Mouse (Mus musculus): ENCODE results near the gene Slc5a11. TPM values are rescaled to one million over a fixed set of nuclear protein-coding genes. Genes with fewer than 3 reads are reported as not detected.

The Slc5a11 gene
- polyA plus RNA-seq, 1 experiment from 2014 or later: 0.37 TPM

DNA sequence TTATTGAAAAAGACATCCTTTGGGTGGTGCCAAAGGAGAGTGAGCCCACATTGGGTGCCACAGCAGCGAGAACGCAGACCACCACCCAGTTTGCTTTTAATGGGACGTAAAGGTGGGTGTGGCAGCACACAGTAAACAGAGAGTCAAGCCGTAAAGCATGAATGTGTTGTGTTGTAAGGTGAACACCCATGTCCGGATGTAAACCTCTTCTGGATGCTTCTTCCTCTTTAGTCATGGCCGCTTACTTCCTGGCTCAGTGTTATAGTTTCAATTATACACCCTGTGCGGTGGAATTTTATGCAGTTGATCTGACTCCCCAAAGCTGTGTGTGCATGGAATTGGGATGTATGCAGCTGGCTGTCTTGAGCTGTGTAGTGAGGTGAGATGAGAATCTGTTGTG lies 27.7 kb downstream of the Slc5a11 start:
- no peak overlapping the region for H3K9ac ChIP-seq
- H3K27me3 ChIP-seq: no peaks in the 10 kb centered on the region
- no peak for ATAC-seq (ENCODE audit: insufficient number of reproducible peaks, low FRiP score, low TSS enrichment, low read depth)
- H3K4me1 ChIP-seq: no peaks in the 10 kb centered on the region
- no peaks in the 10 kb centered on the region for H3K9me3 ChIP-seq (replicated peaks)
- no peak overlapping the region for H3K27ac ChIP-seq (replicated peaks)
- H3K4me3 ChIP-seq (replicated peaks): no peak overlapping the region
- WGBS: 84% methylated on average over 7 of the region's 7 CpGs
- no peaks in the 10 kb centered on the region for H3K36me3 ChIP-seq
- H3K4me2 ChIP-seq (replicated peaks): no peak overlapping the region

DNA sequence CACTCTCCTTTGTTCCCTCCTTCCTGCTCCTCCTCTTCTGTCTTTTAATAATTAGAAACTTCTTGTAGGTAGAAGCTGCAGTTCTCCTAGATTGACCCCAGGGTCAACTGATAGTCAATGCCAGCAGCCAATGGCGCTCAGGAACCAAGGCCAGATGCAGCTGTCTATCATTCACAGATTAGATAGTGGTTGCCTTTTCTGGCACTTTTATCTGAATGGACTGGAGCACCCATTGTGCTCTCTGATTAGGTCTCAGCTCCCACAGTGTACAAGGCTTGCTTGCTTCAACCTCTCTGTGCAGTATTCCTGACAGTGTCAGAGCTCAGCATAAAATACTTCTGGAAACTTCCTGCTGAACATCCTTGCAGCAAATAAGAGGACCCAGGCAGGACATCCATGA lies 30.3 kb downstream of the Slc5a11 start:
- Histone ChIP-seq H3K36me3 (no peaks in the 10 kb centered on the region), H3K4me2 (replicated peaks) (no peak overlapping the region), H3K4me1 (no peaks in the 10 kb centered on the region), H3K9me3 (replicated peaks) (no peaks in the 10 kb centered on the region), H3K27me3 (no peaks in the 10 kb centered on the region), H3K4me3 (replicated peaks) (no peak overlapping the region), H3K27ac (replicated peaks) (no peak overlapping the region), H3K9ac (no peak overlapping the region)
- WGBS: 74% methylated on average over 1 of the region's 1 CpGs
- no peak for ATAC-seq (ENCODE audit: insufficient number of reproducible peaks, low FRiP score, low TSS enrichment, low read depth)

DNA sequence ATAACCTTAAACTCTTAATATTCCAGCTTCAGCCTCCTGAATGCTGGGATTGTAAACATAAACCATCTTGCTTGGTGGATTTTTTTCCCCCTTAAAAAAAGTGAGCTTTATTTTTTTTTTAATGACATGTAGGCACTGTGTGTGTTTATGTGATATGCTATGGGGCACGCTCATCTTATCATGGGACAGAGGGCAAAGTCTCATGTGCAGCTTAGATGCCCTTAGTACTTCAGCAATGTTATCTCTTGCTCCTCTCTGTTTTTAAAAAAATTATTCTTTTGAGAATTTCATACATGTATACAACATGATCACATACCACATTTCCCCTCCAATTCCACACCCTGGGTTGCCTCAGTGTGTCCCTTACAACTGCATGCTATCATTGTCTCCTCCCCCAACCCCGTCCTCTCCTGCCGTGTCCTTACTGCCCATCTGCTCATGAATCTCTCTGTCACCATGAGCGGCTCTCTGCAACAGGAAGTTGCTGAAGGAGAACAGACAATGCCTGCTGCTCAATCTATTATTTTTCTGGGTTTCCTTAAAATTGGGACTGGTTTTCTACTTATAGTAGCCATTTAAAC lies 32.0 kb downstream of the Slc5a11 start:
- Histone ChIP-seq H3K4me1 (no peaks in the 10 kb centered on the region), H3K36me3 (no peaks in the 10 kb centered on the region), H3K4me3 (replicated peaks) (no peak overlapping the region), H3K27me3 (no peaks in the 10 kb centered on the region), H3K9ac (no peak overlapping the region), H3K9me3 (replicated peaks) (no peaks in the 10 kb centered on the region), H3K4me2 (replicated peaks) (no peak overlapping the region), H3K27ac (replicated peaks) (no peak overlapping the region)
- no peak for ATAC-seq (ENCODE audit: insufficient number of reproducible peaks, low FRiP score, low TSS enrichment, low read depth)
- 72% methylated on average over 4 of the region's 4 CpGs for WGBS

DNA sequence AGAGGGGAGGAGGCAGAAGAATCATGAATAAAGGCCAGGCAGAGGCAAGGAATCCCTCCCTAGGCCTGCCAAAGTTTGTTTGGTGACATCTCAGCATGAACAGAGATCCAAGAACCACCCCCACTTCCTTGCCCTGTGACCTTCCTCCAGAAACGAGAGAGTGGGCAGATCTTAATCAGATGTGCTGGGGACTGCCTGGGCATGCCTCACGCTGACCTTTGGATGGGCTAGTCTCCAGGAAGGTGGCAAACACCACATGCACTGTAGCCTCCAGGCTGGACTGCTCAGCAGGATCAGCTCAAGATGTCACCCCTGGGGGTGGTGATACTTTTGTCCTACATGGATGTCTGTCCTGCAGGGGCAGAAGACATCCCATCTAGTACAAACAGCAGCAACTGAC lies 33.6 kb downstream of the Slc5a11 start:
- Histone ChIP-seq H3K4me1 (no peaks in the 10 kb centered on the region), H3K27ac (replicated peaks) (no peak overlapping the region), H3K9ac (no peak overlapping the region), H3K4me3 (replicated peaks) (no peak overlapping the region), H3K36me3 (no peaks in the 10 kb centered on the region), H3K4me2 (replicated peaks) (no peak overlapping the region), H3K9me3 (replicated peaks) (no peaks in the 10 kb centered on the region), H3K27me3 (no peaks in the 10 kb centered on the region)
- no peak for ATAC-seq (ENCODE audit: insufficient number of reproducible peaks, low FRiP score, low TSS enrichment, low read depth)
- WGBS: 42% methylated on average over 2 of the region's 2 CpGs

DNA sequence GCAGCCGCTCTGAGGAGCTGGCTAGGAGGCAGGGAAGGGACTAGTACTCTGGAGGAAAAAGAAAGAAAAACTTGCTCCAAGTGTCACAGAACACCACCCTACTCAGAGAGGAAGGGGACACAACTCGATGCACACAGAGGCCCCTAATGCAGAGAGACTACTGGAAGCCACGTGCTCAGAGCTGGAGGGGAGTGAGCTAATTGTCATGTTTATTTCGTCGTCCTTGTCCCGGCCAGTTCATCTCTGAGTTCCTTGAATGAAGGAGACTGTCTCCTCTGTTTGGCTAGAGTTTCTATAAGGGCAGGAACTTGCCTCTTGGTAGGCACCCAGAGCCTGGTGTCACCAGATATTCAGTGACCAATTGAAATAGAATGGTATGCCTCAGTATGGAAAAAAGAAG lies 36.8 kb downstream of the Slc5a11 start:
- no peak for ATAC-seq (ENCODE audit: insufficient number of reproducible peaks, low FRiP score, low TSS enrichment, low read depth)
- Histone ChIP-seq H3K4me2 (replicated peaks) (no peak overlapping the region), H3K27me3 (no peaks in the 10 kb centered on the region)

DNA sequence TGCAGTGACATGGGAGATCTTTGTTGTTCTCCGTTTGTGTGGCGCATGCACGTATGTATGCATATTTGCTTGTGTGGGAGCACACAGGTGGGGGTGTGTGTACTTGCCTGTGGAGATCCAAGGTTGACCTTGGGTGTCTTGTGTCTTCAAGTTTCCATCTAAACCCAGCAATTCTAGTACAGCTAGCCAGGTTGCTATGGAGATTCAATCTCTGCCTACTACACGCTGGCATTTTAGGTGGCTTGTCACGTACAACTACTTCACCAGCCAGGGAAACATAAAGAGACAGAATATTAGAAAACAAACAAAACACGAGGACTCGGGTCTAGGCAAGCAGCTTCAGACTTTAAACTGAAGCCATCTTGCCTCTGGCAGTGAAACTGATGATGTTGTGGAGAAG lies 38.8 kb downstream of the Slc5a11 start:
- whole genome bisulfite sequencing: 77% methylated on average over 7 of the region's 7 CpGs
- Histone ChIP-seq H3K27me3 (no peaks in the 10 kb centered on the region), H3K9me3 (replicated peaks) (no peaks in the 10 kb centered on the region), H3K36me3 (no peaks in the 10 kb centered on the region), H3K27ac (replicated peaks) (no peak overlapping the region), H3K4me1 (no peaks in the 10 kb centered on the region), H3K9ac (no peak overlapping the region), H3K4me3 (replicated peaks) (no peak overlapping the region), H3K4me2 (replicated peaks) (no peak overlapping the region)
- ATAC-seq (ENCODE audit: insufficient number of reproducible peaks, low FRiP score, low TSS enrichment, low read depth): no peak

More for the DNA sequence above, 36.8 kb downstream of the Slc5a11 start:
- WGBS: 59% methylated on average over 6 of the region's 6 CpGs
- Histone ChIP-seq H3K4me1 (no peaks in the 10 kb centered on the region), H3K27ac (replicated peaks) (no peak overlapping the region), H3K36me3 (no peaks in the 10 kb centered on the region), H3K4me3 (replicated peaks) (no peak overlapping the region), H3K9ac (no peak overlapping the region), H3K9me3 (replicated peaks) (no peaks in the 10 kb centered on the region)

DNA sequence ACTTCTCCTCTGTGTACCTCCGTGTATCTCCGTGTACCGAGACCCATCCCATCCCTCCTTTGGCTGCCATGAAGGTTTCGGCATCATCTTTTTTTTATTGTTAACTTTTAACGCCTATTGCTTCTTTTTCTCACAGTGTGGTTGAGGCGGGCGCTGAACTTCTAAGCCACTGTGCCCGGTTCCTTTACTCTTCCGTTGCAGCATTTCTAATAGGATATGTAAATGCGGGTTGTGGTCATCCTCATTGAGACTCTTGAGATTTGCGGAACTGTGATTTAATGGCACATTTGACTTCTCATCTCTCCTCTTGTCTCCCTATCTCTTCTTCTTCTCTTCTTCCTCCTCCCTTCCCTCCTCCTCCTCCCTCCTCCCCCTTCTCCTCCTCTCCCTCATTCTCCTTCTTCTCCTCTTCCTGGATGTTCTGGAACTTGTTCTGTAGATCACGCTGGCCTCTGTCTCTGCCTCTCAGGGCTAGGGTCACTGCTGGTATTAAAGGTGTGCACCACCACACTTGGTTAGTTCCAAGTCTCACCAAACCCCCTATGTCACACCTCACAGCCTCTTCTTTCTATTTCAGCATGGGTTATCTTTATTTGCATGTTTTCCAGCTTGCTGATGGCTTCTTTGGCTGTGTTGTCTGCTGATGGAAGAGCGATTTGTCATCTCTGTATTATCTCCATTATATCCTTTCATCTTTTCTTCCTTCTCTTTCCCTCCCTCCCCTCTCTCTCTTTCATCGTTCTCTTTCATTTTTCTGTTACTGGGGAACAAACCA lies 39.8 kb downstream of the Slc5a11 start:
- no peak overlapping the region for H3K9ac ChIP-seq
- H3K27ac ChIP-seq (replicated peaks): no peak overlapping the region
- no peak overlapping the region for H3K4me2 ChIP-seq (replicated peaks)
- H3K9me3 ChIP-seq (replicated peaks): no peaks in the 10 kb centered on the region
- H3K27me3 ChIP-seq: no peaks in the 10 kb centered on the region
- no peak for ATAC-seq (ENCODE audit: insufficient number of reproducible peaks, low FRiP score, low TSS enrichment, low read depth)
- no peak overlapping the region for H3K4me3 ChIP-seq (replicated peaks)
- WGBS: 90% methylated on average over 14 of the region's 14 CpGs
- H3K4me1 ChIP-seq: no peaks in the 10 kb centered on the region
- H3K36me3 ChIP-seq: no peaks in the 10 kb centered on the region

DNA sequence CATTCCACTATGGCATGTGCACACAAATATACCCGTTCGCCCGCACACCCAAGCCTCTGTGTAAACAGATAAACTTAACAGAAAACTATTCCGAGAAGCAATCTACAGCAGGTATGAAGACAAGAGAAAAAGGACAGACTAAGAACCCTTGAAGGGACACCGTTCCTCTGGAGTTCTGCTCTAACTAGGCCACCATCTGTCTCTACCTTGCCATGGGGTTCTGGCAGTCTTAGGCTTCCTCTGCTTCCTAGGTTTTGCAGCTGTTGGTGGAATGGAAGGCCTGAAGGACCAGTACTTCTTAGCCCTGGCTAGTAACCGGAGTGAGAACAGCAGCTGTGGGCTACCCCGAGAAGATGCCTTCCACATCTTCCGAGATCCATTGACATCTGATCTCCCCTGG lies 43.5 kb downstream of the Slc5a11 start:
- H3K4me2 ChIP-seq (replicated peaks): no peak overlapping the region
- ATAC-seq (ENCODE audit: insufficient number of reproducible peaks, low FRiP score, low TSS enrichment, low read depth): no peak
- WGBS: 89% methylated on average over 8 of the region's 8 CpGs
- H3K9ac ChIP-seq: no peak overlapping the region
- no peaks in the 10 kb centered on the region for H3K27me3 ChIP-seq
- H3K4me1 ChIP-seq: no peaks in the 10 kb centered on the region
- no peak overlapping the region for H3K27ac ChIP-seq (replicated peaks)
- no peaks in the 10 kb centered on the region for H3K36me3 ChIP-seq
- no peaks in the 10 kb centered on the region for H3K9me3 ChIP-seq (replicated peaks)
- H3K4me3 ChIP-seq (replicated peaks): no peak overlapping the region

DNA sequence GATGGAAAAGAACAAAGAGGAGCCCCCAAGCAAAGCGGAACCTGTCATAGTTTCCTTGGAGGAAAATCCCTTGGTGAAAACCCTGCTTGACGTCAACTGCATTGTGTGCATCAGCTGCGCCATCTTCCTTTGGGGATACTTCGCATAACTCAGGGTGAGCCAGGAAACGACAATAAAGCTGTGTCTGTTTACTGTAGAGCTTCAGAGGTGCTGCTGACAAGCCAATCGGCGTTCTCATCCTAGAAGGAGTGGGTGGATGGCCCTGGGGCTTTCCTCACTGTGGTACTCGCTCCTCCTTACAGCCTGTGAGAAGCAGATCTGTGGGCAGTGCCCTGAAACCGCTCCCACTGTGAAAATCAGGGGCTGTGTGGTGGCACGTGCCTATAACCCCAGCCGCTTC lies 58.5 kb downstream of the Slc5a11 start:
- no peak overlapping the region for H3K4me2 ChIP-seq (replicated peaks)
- H3K9ac ChIP-seq: no peak overlapping the region
- H3K27ac ChIP-seq (replicated peaks): no peak overlapping the region
- no peaks in the 10 kb centered on the region for H3K36me3 ChIP-seq
- H3K4me1 ChIP-seq: no peaks in the 10 kb centered on the region
- no peaks in the 10 kb centered on the region for H3K9me3 ChIP-seq (replicated peaks)
- no peak for ATAC-seq (ENCODE audit: insufficient number of reproducible peaks, low FRiP score, low TSS enrichment, low read depth)
- H3K27me3 ChIP-seq: no peaks in the 10 kb centered on the region
- WGBS: 53% methylated on average over 11 of the region's 11 CpGs
- no peak overlapping the region for H3K4me3 ChIP-seq (replicated peaks)

DNA sequence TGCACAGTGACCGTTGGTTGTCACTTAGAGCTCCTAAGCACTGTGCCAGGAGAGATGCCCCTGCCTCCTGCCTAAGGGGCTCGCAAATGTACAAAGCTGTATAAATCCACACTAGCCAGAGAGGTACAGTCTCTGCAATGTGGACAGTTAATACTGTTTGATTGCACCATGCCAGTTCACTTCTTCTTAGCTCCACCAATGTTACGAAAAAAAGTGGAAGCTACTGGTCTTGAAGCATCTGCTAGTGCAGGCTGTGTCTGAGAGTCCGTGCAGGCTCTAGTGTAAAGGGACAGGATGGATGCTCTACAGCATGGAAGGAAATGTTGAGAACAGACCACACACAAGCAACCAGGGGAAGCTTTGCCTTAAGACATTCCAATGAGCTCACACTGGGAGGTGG lies 62.0 kb downstream of the Slc5a11 start:
- Histone ChIP-seq H3K27me3 (no peaks in the 10 kb centered on the region), H3K9me3 (replicated peaks) (no peaks in the 10 kb centered on the region), H3K4me3 (replicated peaks) (no peak overlapping the region), H3K27ac (replicated peaks) (no peak overlapping the region), H3K4me2 (replicated peaks) (no peak overlapping the region), H3K36me3 (peaks cover 20% of the 10 kb centered on the region; the same call in 1 of the 2 replicates), H3K9ac (no peak overlapping the region), H3K4me1 (no peaks in the 10 kb centered on the region)
- 84% methylated on average over 4 of the region's 4 CpGs for WGBS
- ATAC-seq (ENCODE audit: insufficient number of reproducible peaks, low FRiP score, low TSS enrichment, low read depth): no peak

DNA sequence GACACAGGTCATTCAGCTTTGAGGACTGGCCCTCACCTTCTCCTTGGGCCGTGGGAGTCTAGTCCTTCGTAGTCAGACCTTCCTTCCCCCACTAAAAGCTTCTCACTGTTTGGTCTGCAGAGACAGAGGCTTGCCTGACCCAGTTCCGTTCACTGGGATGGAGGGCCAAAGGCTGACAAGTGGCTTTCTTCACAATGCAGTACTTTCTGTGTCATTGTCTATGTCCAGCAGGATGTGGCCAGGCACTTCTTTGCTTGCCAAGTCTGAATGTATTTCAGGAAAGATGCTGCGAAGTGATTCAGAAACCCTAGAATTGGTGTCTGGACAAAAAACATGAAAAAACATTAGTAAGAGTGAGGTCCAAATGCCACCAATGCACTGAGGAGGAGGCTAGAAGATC lies 65.2 kb downstream of the Slc5a11 start:
- no peak overlapping the region for H3K4me2 ChIP-seq (replicated peaks)
- no peak overlapping the region for H3K27ac ChIP-seq (replicated peaks)
- no peaks in the 10 kb centered on the region for H3K9me3 ChIP-seq (replicated peaks)
- 93% methylated on average over 4 of the region's 4 CpGs for WGBS
- H3K4me3 ChIP-seq (replicated peaks): no peak overlapping the region
- peaks cover 20% of the 10 kb centered on the region for H3K36me3 ChIP-seq
- no peak overlapping the region for H3K9ac ChIP-seq
- no peaks in the 10 kb centered on the region for H3K4me1 ChIP-seq
- H3K27me3 ChIP-seq: no peaks in the 10 kb centered on the region
- no peak for ATAC-seq (ENCODE audit: insufficient number of reproducible peaks, low FRiP score, low TSS enrichment, low read depth)

DNA sequence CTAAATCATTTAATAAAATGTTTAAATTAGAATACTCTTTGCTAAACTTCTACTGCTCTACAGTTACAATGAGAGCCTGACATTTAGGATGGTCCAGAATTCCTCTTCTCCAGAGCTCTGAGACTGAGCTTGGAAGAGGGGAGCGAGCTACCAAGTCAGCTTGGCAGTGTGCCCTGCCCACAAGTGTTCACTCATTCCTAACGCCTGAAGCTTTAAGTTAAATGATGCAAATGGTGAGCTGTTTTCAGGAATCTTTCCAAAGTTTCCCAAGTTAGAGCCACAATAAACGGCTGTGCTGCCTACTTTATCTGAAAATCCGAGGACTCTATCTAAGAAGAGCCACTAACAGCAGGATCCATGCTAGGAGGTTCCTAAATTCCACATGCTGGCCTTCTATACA lies 69.2 kb downstream of the Slc5a11 start:
- H3K36me3 ChIP-seq: peaks cover 41% of the 10 kb centered on the region
- no peaks in the 10 kb centered on the region for H3K4me1 ChIP-seq
- no peaks in the 10 kb centered on the region for H3K9me3 ChIP-seq (replicated peaks)
- no peak for ATAC-seq (ENCODE audit: insufficient number of reproducible peaks, low FRiP score, low TSS enrichment, low read depth)
- no peak overlapping the region for H3K4me3 ChIP-seq (replicated peaks)
- no peak overlapping the region for H3K27ac ChIP-seq (replicated peaks)
- no peak overlapping the region for H3K9ac ChIP-seq
- no peaks in the 10 kb centered on the region for H3K27me3 ChIP-seq
- 51% methylated on average over 4 of the region's 4 CpGs for WGBS
- no peak overlapping the region for H3K4me2 ChIP-seq (replicated peaks)
